Mouse (Mus musculus) stomach, embryonic 16.5 days (tissue): ENCODE measurements at regions not wholly inside any gene's neighbourhood (a gene's known extent, or its start where the extent isn't known, plus 50 kb on each side); places are given as distances from the start of the nearest gene placed in this dataset.
"Not testable (repeated sequence)": the region's sequence is repeated elsewhere in the genome, so short reads cannot be mapped to it uniquely, and the experiment has no call there.

Source experiments
- ATAC-seq: fragments of 200-750 bp; cut with Nextera tagmentation; 2 replicates; pipeline ENCODE4 v1.8.0; 2017; ENCODE audit warnings: moderate number of reproducible peaks, moderate TSS enrichment; ENCODE audit not compliant: insufficient read depth, low FRiP score
- H3K27ac ChIP-seq: fragments of 300-500 bp; sonication (generic); 2 replicates; pipeline ENCODE4 v1.5.1; 2014; ENCODE audit warnings: low read length
- H3K27me3 ChIP-seq: fragments of 300-500 bp; sonication (generic); 2 replicates; pipeline ENCODE4 v1.6.1; 2014; ENCODE audit warnings: low read length, control low read depth, mixed read lengths; ENCODE audit not compliant: control insufficient read depth, insufficient read depth
- H3K36me3 ChIP-seq: fragments of 300-500 bp; sonication (generic); 2 replicates; pipeline ENCODE4 v1.6.1; 2014; ENCODE audit warnings: low read length; ENCODE audit not compliant: control insufficient read depth, insufficient read depth
- H3K4me1 ChIP-seq: fragments of 300-500 bp; sonication (generic); 2 replicates; pipeline ENCODE4 v1.6.1; 2014; ENCODE audit warnings: low read length, control low read depth, mixed read lengths; ENCODE audit not compliant: control insufficient read depth, insufficient read depth
- H3K4me2 ChIP-seq: fragments of 300-500 bp; sonication (generic); 2 replicates; pipeline ENCODE4 v1.6.1; 2014; ENCODE audit warnings: low read depth, low read length, mixed read lengths
- H3K4me3 ChIP-seq: fragments of 300-500 bp; sonication (generic); replicated peaks from 2 replicates; pipeline ENCODE4 v1.5.1; 2014; ENCODE audit warnings: mild to moderate bottlenecking, low read length
- H3K9ac ChIP-seq: fragments of 300-500 bp; sonication (generic); 2 replicates; pipeline ENCODE4 v1.6.1; 2014; ENCODE audit warnings: low read length
- H3K9me3 ChIP-seq: fragments of 300-500 bp; sonication (generic); replicated peaks from 2 replicates; pipeline ENCODE4 v1.6.1; 2016; ENCODE audit warnings: low read length, control low read depth; ENCODE audit not compliant: control insufficient read depth
- WGBS: fragments of 180-500 bp; shearing (Covaris S2); extraction: QIAGEN DNeasy Blood & Tissue Kit; methylation state at CpG from one replicate; pipeline ENCODE4 v1.1.7; 2014; 5-methylcytosine and 5-hydroxymethylcytosine counted together

GRCm38 (mm10) chrX:17724398-17724797, 152.3 kb upstream of the Fundc1 start:
- Histone ChIP-seq H3K4me2 (no peak overlapping the region), H3K27me3 (no peaks in the 10 kb centered on the region), H3K9me3 (no peaks in the 10 kb centered on the region), H3K36me3 (no peaks in the 10 kb centered on the region), H3K27ac (no peak overlapping the region), H3K4me1 (no peaks in the 10 kb centered on the region), H3K4me3 (no peak overlapping the region), H3K9ac (no peak overlapping the region)
- no peak for ATAC-seq
- 90% methylated on average over 2 of the region's 2 CpGs for WGBS

- WGBS, result 77% methylated on average over 6 of the region's 6 CpGs
- H3K9ac ChIP-seq, H3K36me3 ChIP-seq, H3K27me3 ChIP-seq, H3K4me3 ChIP-seq, H3K4me1 ChIP-seq, H3K9me3 ChIP-seq, H3K27ac ChIP-seq, ATAC-seq, H3K4me2 ChIP-seq: not testable (repeated sequence)
Observed at GRCm38 (mm10) chrX:17721866-17722625, 149.9 kb upstream of the Fundc1 start.

GRCm38 (mm10) chrX:17714534-17714933, 142.4 kb upstream of the Fundc1 start:
- H3K27me3 ChIP-seq, result no peaks in the 10 kb centered on the region
- no peak overlapping the region for H3K4me3 ChIP-seq
- no peaks in the 10 kb centered on the region for H3K9me3 ChIP-seq
- H3K36me3 ChIP-seq, result no peaks in the 10 kb centered on the region
- H3K9ac ChIP-seq, result no peak overlapping the region
- ATAC-seq, result no peak
- WGBS, result 72% methylated on average over 1 of the region's 1 CpGs
- no peak overlapping the region for H3K4me2 ChIP-seq
- H3K27ac ChIP-seq, result no peak overlapping the region
- no peaks in the 10 kb centered on the region for H3K4me1 ChIP-seq

GRCm38 (mm10) chrX:17712919-17713318, 140.8 kb upstream of the Fundc1 start:
- Histone ChIP-seq H3K4me3 (no peak overlapping the region), H3K36me3 (no peaks in the 10 kb centered on the region), H3K27ac (no peak overlapping the region), H3K27me3 (no peaks in the 10 kb centered on the region), H3K4me1 (no peaks in the 10 kb centered on the region), H3K9me3 (no peaks in the 10 kb centered on the region), H3K9ac (no peak overlapping the region), H3K4me2 (no peak overlapping the region)
- no peak for ATAC-seq
- WGBS, result 74% methylated on average over 2 of the region's 2 CpGs

GRCm38 (mm10) chrX:17712475-17712874, 140.3 kb upstream of the Fundc1 start:
- no peak overlapping the region for H3K9ac ChIP-seq
- H3K27me3 ChIP-seq, result no peaks in the 10 kb centered on the region
- H3K4me3 ChIP-seq, result no peak overlapping the region
- H3K9me3 ChIP-seq, result no peaks in the 10 kb centered on the region
- H3K27ac ChIP-seq, result no peak overlapping the region
- ATAC-seq, result no peak
- no peaks in the 10 kb centered on the region for H3K4me1 ChIP-seq
- H3K4me2 ChIP-seq, result no peak overlapping the region
- H3K36me3 ChIP-seq, result no peaks in the 10 kb centered on the region
